Mouse (Mus musculus) kidney, embryonic 14.5 days (tissue): ENCODE measurements around the gene Sigmar1. TPM values are rescaled to one million over a fixed set of nuclear protein-coding genes. Genes with fewer than 3 reads are reported as not detected.
A peak's percentile ranks its signal among the peaks of the same experiment; 100 is the strongest.

ENCODE experiments used
- ATAC-seq: fragments of 200-750 bp; cut with Nextera tagmentation; 2 replicates; pipeline ENCODE4 v1.8.0; 2017; ENCODE audit warnings: moderate number of reproducible peaks, mild to moderate bottlenecking, moderate TSS enrichment, moderate library complexity; ENCODE audit not compliant: low FRiP score, low TSS enrichment
- H3K27ac ChIP-seq: fragments of 300-500 bp; sonication (generic); 2 replicates; pipeline ENCODE4 v1.5.1; 2014; ENCODE audit warnings: low read depth, mild to moderate bottlenecking, low read length, moderate library complexity, mixed read lengths
- H3K27me3 ChIP-seq: fragments of 300-500 bp; sonication (generic); 2 replicates; pipeline ENCODE4 v1.6.1; 2014; ENCODE audit warnings: mild to moderate bottlenecking, low read length; ENCODE audit not compliant: control insufficient read depth, insufficient read depth
- H3K36me3 ChIP-seq: fragments of 300-500 bp; sonication (generic); 2 replicates; pipeline ENCODE4 v1.6.1; 2014; ENCODE audit warnings: low read length, mixed read lengths; ENCODE audit not compliant: control insufficient read depth, insufficient read depth
- H3K4me1 ChIP-seq: fragments of 300-500 bp; sonication (generic); 2 replicates; pipeline ENCODE4 v1.6.1; 2014; ENCODE audit warnings: low read length, mixed read lengths; ENCODE audit not compliant: control insufficient read depth, insufficient read depth
- H3K4me2 ChIP-seq: fragments of 300-500 bp; sonication (generic); replicated peaks from 2 replicates; pipeline ENCODE4 v1.6.1; 2014; ENCODE audit warnings: low read depth, mild to moderate bottlenecking, low read length
- H3K4me3 ChIP-seq: fragments of 300-500 bp; sonication (generic); 2 replicates; pipeline ENCODE4 v1.5.1; 2014; ENCODE audit warnings: mild to moderate bottlenecking, low read length
- H3K9ac ChIP-seq: fragments of 300-500 bp; sonication (generic); 2 replicates; pipeline ENCODE4 v1.6.1; 2014; ENCODE audit warnings: low read depth, mild to moderate bottlenecking, low read length, moderate library complexity
- H3K9me3 ChIP-seq: fragments of 300-500 bp; sonication (generic); 2 replicates; pipeline ENCODE4 v1.6.1; 2016; ENCODE audit warnings: low read length; ENCODE audit not compliant: control insufficient read depth
- WGBS: fragments of 180-500 bp; shearing (Covaris S2); extraction: QIAGEN DNeasy Blood & Tissue Kit; methylation state at CpG from one replicate; pipeline ENCODE4 v1.1.7; 2014; 5-methylcytosine and 5-hydroxymethylcytosine counted together
- polyA plus RNA-seq: library from polyadenylated mRNA; unstranded; fragments of >200 nt; fragmentation: Nextera tagmentation; extraction: Ambion mirVana; gene quantifications from 2 replicates; pipeline ENCODE4 v1.2.1, GENCODE M21; 2014

The Sigmar1 gene
- polyA plus RNA-seq, 1 experiment from 2014 or later = 92.2 TPM

GRCm38 (mm10) chr4:41716834-41717233 is 39.1 kb downstream of the Sigmar1 start:
- H3K9me3 ChIP-seq = no peaks in the 10 kb centered on the region
- H3K27ac ChIP-seq = no peak overlapping the region
- 82% methylated on average over 6 of the region's 6 CpGs for WGBS
- peaks cover 34% of the 10 kb centered on the region for H3K36me3 ChIP-seq
- no peak overlapping the region for H3K4me2 ChIP-seq
- H3K27me3 ChIP-seq = no peaks in the 10 kb centered on the region
- no peak for ATAC-seq
- no peak overlapping the region for H3K9ac ChIP-seq
- H3K4me1 ChIP-seq = peaks cover 15% of the 10 kb centered on the region
- no peak overlapping the region for H3K4me3 ChIP-seq

- Histone ChIP-seq H3K36me3 (peaks cover 43% of the 10 kb centered on the region), H3K9me3 (no peaks in the 10 kb centered on the region)
Measured at GRCm38 (mm10) chr4:41715596-41715995, 40.4 kb downstream of the Sigmar1 start.

GRCm38 (mm10) chr4:41715082-41715481 is 40.9 kb downstream of the Sigmar1 start:
- peaks cover 41% of the 10 kb centered on the region for H3K36me3 ChIP-seq
- WGBS = 79% methylated on average over 8 of the region's 8 CpGs

More at GRCm38 (mm10) chr4:41715596-41715995, 40.4 kb downstream of the Sigmar1 start:
- Histone ChIP-seq H3K27ac (no peak overlapping the region), H3K27me3 (no peaks in the 10 kb centered on the region), H3K4me3 (no peak overlapping the region), H3K4me2 (no peak overlapping the region), H3K4me1 (peaks cover 17% of the 10 kb centered on the region), H3K9ac (no peak overlapping the region)
- WGBS = 90% methylated on average over 5 of the region's 5 CpGs
- ATAC-seq = no peak

GRCm38 (mm10) chr4:41714276-41714675 is 41.7 kb downstream of the Sigmar1 start:
- Histone ChIP-seq H3K9me3 (no peaks in the 10 kb centered on the region), H3K4me1 (peaks cover 17% of the 10 kb centered on the region), H3K27ac (no peak overlapping the region), H3K36me3 (peaks cover 33% of the 10 kb centered on the region), H3K27me3 (no peaks in the 10 kb centered on the region), H3K4me3 (no peak overlapping the region), H3K4me2 (peak overlapping the region; percentile 73; the same call in 1 of the 2 replicates), H3K9ac (no peak overlapping the region)
- no peak for ATAC-seq
- 20% methylated on average over 8 of the region's 8 CpGs for WGBS

More at GRCm38 (mm10) chr4:41715082-41715481, 40.9 kb downstream of the Sigmar1 start:
- no peaks in the 10 kb centered on the region for H3K27me3 ChIP-seq
- no peak overlapping the region for H3K9ac ChIP-seq
- H3K9me3 ChIP-seq = no peaks in the 10 kb centered on the region
- no peak overlapping the region for H3K4me3 ChIP-seq
- no peak for ATAC-seq
- no peak overlapping the region for H3K27ac ChIP-seq
- H3K4me2 ChIP-seq = no peak overlapping the region
- H3K4me1 ChIP-seq = peaks cover 17% of the 10 kb centered on the region

GRCm38 (mm10) chr4:41713197-41714067 is 42.5 kb downstream of the Sigmar1 start, which contains the start of gene Rpp25l:
Gene Rpp25l (minus strand): TSS chr4:41713534.
- peak within 1 kb of the TSS; percentile 82 for H3K9ac ChIP-seq
- no peaks in the 10 kb centered on the region for H3K27me3 ChIP-seq
- WGBS = under 1% methylated on average over 61 of the region's 61 CpGs
- peak within 1 kb of the TSS; percentile 76 for H3K4me3 ChIP-seq
- peak within 1 kb of the TSS; percentile 73 for H3K27ac ChIP-seq
- H3K36me3 ChIP-seq = peaks cover 24% of the 10 kb centered on the region
- H3K4me1 ChIP-seq = peaks cover 17% of the 10 kb centered on the region
- peak; percentile 71 for ATAC-seq
- peak within 1 kb of the TSS; percentile 73 for H3K4me2 ChIP-seq
- no peaks in the 10 kb centered on the region for H3K9me3 ChIP-seq

GRCm38 (mm10) chr4:41712421-41713196 is 43.3 kb downstream of the Sigmar1 start:
- Histone ChIP-seq H3K9me3 (no peaks in the 10 kb centered on the region), H3K9ac (peak overlapping the region; percentile 82), H3K4me3 (peak overlapping the region; percentile 76), H3K27ac (peak overlapping the region; percentile 73; the same call in 1 of the 2 replicates), H3K4me2 (peak overlapping the region; percentile 73), H3K4me1 (peaks cover 17% of the 10 kb centered on the region), H3K27me3 (no peaks in the 10 kb centered on the region), H3K36me3 (peaks cover 20% of the 10 kb centered on the region)
- ATAC-seq = peak; percentile 20; the same call in 1 of the 2 replicates
- 38% methylated on average over 31 of the region's 31 CpGs for WGBS

- no peak overlapping the region for H3K27ac ChIP-seq
- peak overlapping the region; percentile 73 for H3K4me2 ChIP-seq
- peak overlapping the region; percentile 82 for H3K9ac ChIP-seq
- no peak for ATAC-seq
- 85% methylated on average over 16 of the region's 16 CpGs for WGBS
- H3K27me3 ChIP-seq = no peaks in the 10 kb centered on the region
- H3K36me3 ChIP-seq = peaks cover 14% of the 10 kb centered on the region
- H3K4me1 ChIP-seq = peaks cover 19% of the 10 kb centered on the region
- peak overlapping the region; percentile 76 for H3K4me3 ChIP-seq
- no peaks in the 10 kb centered on the region for H3K9me3 ChIP-seq
Measured at GRCm38 (mm10) chr4:41711705-41712375, 44.1 kb downstream of the Sigmar1 start.

GRCm38 (mm10) chr4:41710229-41710628 is 45.7 kb downstream of the Sigmar1 start:
- Histone ChIP-seq H3K9me3 (no peaks in the 10 kb centered on the region), H3K27me3 (no peaks in the 10 kb centered on the region), H3K4me3 (no peak overlapping the region), H3K27ac (no peak overlapping the region), H3K9ac (no peak overlapping the region), H3K36me3 (peaks cover 14% of the 10 kb centered on the region), H3K4me2 (no peak overlapping the region), H3K4me1 (peaks cover 19% of the 10 kb centered on the region)
- 65% methylated on average over 4 of the region's 4 CpGs for WGBS
- no peak for ATAC-seq
